Mouse (Mus musculus) bone marrow macrophage, adult 2 months (primary cell): ENCODE results near the gene Sgcg.

Experiments
- CTCF ChIP-seq: IDR thresholded peaks from 2 replicates; pipeline ENCODE4 v1.5.1; 2012; ENCODE audit warnings: low read depth, mild to moderate bottlenecking, low read length, moderate library complexity
- POLR2A ChIP-seq: IDR thresholded peaks from 2 replicates; pipeline ENCODE4 v1.6.1; 2012; ENCODE audit warnings: mild to moderate bottlenecking, low read depth, low read length, borderline replicate concordance

GRCm38 (mm10) chr14:61210111-61210510, 48.2 kb downstream of the Sgcg start:
- TF ChIP-seq POLR2A, result no peak
- no peak for TF ChIP-seq CTCF
